Mouse (Mus musculus): ENCODE data around the gene Fgf15.

- TF ChIP-seq CTCF (IDR thresholded peaks at IDR 0.05) (no peak), POLR2A (IDR thresholded peaks at IDR 0.05; ENCODE audit: insufficient read depth, low read depth, low read length) (no peak), EP300 (IDR thresholded peaks at IDR 0.05; ENCODE audit: insufficient read depth, low read depth, low read length) (no peak)
These were observed 36.1 kb downstream of the Fgf15 start for GRCm38 (mm10) chr7:144932389-144932937.
